Mouse (Mus musculus) embryo, embryonic 10 days (tissue): Measurements from ENCODE around the gene Ythdc1.
"Not testable (repeated sequence)": the region's sequence is repeated elsewhere in the genome, so short reads cannot be mapped to it uniquely, and the experiment has no call there.

Experiments used
- DNase-seq: peaks from one replicate; pipeline ENCODE4 v3.0.0-alpha.2; 2015; ENCODE audit warnings: low spot score

Gene Ythdc1

DNA sequence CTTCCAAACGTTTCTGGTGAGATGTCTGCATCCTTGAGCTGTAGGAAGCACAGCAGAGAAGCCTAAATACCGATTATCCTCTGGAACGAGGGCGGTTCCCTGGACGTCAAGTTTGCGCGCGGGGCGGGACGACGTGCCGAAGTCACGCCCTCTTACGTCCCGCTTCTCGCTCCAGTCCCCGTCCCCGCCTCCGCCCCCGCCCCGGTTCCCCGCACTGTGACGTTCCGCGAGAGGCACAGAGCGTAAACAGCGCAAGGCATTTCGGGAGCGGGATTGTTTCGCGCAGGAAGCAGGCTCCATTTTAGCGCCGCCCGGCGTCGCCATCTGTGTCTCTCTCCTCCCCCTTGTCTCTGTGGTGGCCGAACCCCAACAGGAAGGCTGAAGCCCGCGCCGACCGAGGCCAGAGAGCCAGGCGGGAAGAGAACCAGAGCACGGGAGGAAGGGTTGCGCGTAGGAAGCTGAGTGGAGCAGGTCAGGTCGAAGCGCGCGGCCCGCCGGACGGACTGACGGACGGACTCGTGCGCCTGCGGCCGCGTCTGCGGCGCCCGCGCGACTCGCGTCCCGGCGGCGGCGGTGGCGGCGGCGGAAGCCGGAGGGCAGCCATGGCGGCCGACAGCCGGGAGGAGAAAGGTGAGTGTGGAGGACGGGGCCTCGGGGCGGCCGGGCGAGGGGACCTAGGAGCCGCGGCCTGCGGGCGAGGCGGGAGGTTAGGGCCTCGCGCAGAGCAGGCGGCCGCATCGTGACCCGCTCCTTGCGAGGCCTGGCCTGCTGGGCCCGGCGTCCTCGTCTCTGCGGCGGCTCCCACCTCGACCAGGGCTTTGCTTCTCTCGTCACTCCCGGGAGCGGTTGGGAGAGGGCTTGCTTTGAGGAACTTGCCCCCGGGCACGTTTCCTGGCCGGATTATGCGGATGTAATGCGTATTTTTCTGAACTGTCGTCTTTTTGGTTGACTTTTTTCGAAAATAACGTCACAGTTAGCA, at the start of gene Ythdc1:
Gene Ythdc1, plus strand, starts transcription at position 260 of the 979 bp plus-strand sequence.
- DNase-seq: peak; percentile 96

- DNase-seq: no peak
These were observed 34.9 kb upstream of the Ythdc1 start for GRCm38 (mm10) chr5:86769015-86769658.

- DNase-seq: no peak
These were observed 33.0 kb upstream of the Ythdc1 start for GRCm38 (mm10) chr5:86771010-86771409.

GRCm38 (mm10) chr5:86776941-86777340, 27.1 kb upstream of the Ythdc1 start:
- no peak for DNase-seq

- no peak for DNase-seq
These were observed 25.6 kb upstream of the Ythdc1 start for GRCm38 (mm10) chr5:86778471-86778870.

DNA sequence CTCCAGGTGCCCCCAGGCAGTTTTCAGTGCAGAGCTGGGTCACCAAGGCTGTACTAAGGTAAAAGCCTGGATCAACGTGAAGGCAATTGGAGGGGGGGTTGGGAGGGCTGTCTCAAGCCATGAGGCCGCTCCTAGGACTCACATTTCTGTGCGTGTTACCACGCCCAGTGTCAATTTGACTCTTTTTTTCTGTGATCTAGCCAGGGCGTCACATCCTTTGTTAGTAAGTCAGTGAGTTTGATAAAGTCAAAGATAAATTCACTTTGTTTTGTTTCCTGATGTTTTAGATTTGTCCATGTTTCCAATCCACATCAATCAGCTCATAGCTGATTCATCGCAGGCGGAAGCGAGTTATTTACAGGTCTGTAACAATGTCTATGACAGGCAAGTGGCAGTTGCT, 21.0 kb upstream of the Ythdc1 start:
- no peak for DNase-seq

- DNase-seq: no peak
These were observed 19.8 kb upstream of the Ythdc1 start for GRCm38 (mm10) chr5:86784205-86784604.

- no peak for DNase-seq
These were observed 17.2 kb upstream of the Ythdc1 start for GRCm38 (mm10) chr5:86786798-86787197.

GRCm38 (mm10) chr5:86789954-86790353, 14.1 kb upstream of the Ythdc1 start:
- no peak for DNase-seq

GRCm38 (mm10) chr5:86792249-86792648, 11.8 kb upstream of the Ythdc1 start:
- no peak for DNase-seq

DNA sequence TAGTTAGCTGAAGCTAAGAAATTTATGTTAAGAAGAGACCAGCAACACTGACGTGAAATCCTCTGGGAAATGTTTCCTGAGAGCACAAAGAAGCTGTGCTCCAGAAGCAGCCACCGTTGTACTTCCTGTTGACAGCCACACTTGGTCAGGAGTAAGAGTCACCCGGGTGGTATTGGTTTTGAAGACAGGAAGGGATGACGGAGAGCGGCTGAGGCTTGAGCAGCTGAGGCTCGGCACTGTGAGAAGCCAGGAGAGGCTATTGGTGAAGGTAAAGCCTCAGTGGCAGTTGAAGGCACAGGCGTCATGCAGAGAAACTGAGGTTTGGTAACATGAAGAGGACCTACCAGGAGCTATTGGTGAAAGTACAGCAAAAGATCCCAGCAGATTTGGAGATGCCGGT, 11.2 kb upstream of the Ythdc1 start:
- no peak for DNase-seq

- no peak for DNase-seq
These were observed 12.8 kb downstream of the Ythdc1 start for GRCm38 (mm10) chr5:86816795-86817194.

GRCm38 (mm10) chr5:86836378-86836777, 32.4 kb downstream of the Ythdc1 start:
- DNase-seq: not testable (repeated sequence)

DNA sequence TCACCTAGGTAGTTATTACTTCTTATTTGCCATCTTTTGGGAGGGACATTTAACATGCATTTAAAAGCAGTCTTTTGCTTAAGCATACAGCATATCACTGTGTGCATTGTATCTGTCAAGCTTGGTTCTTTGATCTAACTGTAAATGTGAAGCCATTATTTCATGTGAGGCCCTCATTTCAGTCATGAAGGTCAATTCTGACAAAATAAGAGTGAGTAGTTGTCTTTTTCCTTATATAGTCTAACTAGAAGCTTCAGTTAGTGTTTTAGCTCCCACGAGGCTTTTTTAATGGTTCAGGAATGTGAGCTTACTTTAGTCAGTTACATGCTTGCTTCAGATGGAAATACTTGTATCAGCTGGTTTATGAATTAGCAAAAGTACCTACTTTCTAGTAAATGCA, 34.1 kb downstream of the Ythdc1 start:
- no peak for DNase-seq

DNA sequence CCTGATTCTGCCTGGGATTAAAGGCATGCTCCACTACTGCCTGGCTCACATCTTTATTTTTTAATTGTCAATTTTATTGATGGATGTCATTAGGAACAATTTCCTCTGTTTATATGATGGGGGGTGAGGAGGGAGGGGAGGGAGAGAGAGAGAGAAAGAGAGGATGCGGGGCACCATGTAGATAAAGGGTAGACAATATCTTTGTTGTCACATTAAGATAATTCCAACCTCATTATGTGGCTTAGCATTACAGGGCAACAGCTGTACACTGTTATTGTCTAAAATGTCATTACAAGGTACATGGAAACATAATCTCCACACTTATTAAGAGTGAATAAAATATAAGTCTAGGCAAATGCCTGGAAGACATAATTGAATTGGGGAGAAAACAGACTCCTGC, 35.5 kb downstream of the Ythdc1 start:
- no peak for DNase-seq

GRCm38 (mm10) chr5:86840207-86840606, 36.2 kb downstream of the Ythdc1 start:
- no peak for DNase-seq

DNA sequence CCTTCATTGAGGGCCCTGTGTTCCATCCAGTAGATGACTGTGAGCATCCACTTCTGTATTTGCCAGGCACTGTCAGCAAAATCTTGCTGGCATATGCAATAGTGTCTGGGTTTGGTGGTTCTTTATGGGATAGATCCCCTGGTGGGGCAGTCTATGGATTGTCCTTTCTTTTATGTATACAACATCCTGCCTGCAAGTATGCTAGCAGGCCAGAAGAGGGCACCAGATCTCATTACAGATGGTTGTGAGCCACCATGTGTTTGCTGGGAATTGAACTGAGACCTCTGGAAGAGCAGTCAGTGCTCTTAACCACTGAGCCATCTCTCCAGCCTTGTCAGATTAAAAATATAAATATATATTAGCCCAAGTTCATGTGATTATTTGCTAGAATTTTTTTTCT, 37.2 kb downstream of the Ythdc1 start:
- DNase-seq: not testable (repeated sequence)

DNA sequence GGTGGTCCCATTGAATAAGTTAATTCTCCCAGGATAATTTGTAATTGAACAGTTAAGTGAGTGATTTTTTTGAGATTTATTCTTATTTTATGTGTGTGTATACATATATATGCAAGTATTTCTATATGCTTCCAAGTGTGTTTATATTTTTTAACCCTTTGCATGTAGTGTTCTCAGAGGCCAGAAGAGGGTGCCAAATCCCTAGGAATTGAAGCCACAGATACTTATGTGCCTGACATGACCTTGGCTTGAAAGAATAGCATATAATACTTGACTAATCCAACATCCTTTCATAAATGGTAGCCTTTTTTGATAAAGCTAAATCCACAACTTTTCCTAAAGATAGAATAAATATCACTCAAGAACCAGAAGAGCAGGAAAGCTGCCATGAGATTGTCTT, 46.1 kb downstream of the Ythdc1 start:
- peak; percentile 58 for DNase-seq

DNA sequence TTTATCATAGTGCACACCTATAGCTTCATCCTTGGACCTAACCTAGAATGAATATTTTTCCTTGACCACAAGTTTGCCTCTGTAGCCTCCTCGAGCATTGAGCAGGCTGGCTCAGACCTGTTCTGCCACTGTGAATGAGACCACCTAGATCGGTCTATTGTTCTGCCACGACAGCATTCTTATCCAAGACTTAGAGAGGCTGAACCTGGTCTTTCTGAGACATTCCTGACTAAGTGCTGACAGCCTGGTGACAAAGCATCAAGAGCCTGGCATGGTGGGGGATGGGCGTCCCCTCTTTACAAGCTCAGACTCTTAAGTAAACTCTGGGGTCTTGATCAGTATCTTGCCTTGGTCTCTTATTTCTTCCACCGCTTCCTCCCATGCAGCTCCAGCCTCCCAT, 47.6 kb downstream of the Ythdc1 start:
- peak; percentile 26 for DNase-seq

DNA sequence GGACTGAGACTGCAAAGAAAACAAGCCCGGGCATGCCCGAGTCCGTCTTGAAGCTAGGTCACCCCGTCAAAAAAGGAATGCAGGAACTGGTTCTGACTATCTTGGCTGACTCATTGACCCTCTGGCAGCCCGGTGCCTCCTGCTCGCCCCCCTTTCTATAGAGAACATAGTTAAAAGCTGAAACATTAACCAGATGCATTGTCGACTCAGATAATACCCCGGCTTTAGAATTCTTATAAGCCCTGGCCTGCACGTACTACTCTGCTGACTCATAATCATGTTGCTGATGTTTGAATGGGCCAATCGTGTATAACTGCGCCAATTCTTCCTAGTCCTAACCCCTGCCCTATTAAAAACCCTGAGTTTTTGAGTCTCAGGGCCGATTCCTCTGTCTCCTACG, 52.5 kb downstream of the Ythdc1 start:
- DNase-seq: not testable (repeated sequence)

- DNase-seq: no peak
These were observed 53.7 kb downstream of the Ythdc1 start for GRCm38 (mm10) chr5:86857682-86858081.

- DNase-seq: no peak
These were observed 54.3 kb downstream of the Ythdc1 start for GRCm38 (mm10) chr5:86858336-86858735.

- DNase-seq: no peak
These were observed 67.9 kb downstream of the Ythdc1 start for GRCm38 (mm10) chr5:86871877-86872276.
